Mouse (Mus musculus) heart, postnatal 25 days (tissue): ENCODE measurements at regions not wholly inside any gene's neighbourhood (a gene's known extent, or its start where the extent isn't known, plus 50 kb on each side); places are given as distances from the start of the nearest gene placed in this dataset.

ENCODE experiments used
- DNase-seq: peaks from one replicate; pipeline ENCODE4 v3.0.0; 2022; ENCODE audit warnings: low spot score
- intact Hi-C: fragments of 180-260 bp; cut with DNase I; formaldehyde crosslinking; loops from one replicate; pipeline ENCODE4 v1.15.1; 2025

DNA sequence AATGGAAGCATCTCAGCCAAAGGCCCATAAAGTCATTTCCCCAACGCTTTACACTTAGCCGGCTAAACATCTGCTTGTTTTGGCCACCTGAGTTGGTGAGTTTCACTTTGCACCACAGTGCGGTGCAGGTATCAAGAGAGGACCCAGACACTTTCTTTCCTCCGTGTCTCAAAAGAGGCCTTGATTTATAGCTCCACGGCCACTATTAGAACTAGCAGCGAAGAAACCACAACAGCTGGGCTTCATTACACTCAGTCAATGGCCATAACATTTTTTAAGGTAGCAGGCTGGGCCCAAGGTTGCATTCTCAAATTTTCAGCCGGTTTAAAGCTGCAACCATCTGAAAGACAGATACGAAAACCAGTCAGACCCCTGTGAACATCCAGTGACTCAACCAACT is 103.4 kb downstream of the Mreg start:
- intact Hi-C loops, result no loop called here
- DNase-seq, result no peak

DNA sequence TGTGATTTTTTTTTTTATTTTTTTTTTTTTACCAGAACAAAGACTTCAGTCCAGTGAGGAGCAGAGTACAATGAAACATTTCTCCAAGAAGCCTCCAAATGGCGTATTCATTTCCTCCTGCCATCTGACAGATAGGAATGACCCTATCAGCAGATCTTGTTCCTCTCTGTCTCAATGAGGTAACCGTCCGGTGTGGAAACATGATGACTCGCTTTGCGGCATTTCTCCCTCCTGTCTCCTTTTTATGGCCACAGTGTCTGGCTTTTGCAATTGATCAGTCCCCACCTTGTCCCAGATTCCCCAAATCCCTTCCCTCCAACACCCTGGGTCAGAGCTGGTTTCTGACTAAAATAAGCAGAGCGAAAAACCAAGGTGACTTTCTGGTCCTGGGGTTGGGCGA is 105.0 kb downstream of the Mreg start:
- DNase-seq, result no peak
- intact Hi-C loops, result no loop called here

DNA sequence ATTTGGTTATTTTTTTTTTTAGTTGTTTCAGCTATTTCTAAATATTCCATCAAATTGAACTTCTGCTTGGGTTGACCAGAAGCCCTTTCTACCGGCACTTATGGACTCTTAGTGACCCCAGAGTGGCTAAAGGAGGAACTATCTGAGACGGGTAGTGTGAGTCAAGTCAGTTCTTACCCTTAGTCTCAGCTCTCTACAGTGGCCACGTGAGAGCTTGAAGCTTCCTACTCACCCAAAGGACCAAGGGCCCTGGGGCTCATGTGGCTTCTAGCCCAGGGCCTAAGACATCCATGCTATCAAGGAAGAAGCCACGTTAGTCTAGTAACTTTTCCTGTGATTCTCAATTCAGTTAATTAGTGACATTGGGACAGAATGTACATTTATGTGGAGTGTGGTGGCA is 105.5 kb downstream of the Mreg start:
- no peak for DNase-seq
- intact Hi-C loops, result no loop called here

DNA sequence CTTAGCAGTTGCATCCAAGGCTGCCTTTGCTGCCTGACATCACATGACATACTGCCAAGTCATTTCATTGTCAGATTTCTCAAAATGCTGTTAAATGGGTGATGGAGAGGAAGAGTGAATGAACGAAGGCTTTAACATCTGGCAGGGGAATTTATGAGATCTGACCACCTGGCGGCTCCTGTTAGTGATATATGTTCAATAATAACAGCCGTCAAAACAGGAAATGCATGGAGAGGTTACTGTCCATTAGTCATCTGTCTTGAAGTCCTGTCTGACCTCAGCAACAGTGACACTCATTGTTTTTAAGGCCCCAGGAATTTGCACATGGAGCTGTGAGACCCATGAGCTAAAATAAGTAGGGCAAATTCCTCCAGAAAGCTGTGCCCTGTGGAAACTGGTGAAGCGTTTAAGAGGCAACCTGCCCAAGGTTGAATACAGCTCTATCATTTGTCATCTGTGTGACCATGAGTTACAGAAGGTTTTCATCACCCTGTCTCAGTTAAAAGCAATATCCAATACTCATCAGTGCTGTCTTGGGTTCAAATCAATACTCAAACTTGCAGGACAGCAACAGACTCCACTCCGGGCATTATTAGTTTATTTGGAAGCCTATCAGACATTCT is 106.6 kb downstream of the Mreg start:
- no peak for DNase-seq
- intact Hi-C loops, result no loop called here

DNA sequence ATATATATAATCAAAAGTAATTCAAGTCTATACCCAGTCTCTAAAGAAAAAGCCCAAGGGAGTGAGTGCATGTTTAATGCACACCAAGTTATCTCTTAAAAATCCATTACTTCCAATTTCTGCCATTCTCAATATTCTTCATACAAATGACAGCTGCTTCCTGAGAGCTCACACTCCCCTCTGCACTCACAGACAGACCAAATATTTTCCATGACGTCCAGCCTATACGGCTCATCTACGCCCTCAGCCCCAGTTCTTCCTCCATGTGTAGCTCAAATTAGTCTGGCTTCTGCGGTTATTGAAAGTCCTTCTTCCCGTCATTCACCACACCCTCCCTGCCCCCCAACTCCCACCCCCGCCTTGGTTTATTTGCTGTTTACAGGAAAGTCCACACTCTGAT is 108.1 kb downstream of the Mreg start:
- intact Hi-C loops, result no loop called here
- no peak for DNase-seq

DNA sequence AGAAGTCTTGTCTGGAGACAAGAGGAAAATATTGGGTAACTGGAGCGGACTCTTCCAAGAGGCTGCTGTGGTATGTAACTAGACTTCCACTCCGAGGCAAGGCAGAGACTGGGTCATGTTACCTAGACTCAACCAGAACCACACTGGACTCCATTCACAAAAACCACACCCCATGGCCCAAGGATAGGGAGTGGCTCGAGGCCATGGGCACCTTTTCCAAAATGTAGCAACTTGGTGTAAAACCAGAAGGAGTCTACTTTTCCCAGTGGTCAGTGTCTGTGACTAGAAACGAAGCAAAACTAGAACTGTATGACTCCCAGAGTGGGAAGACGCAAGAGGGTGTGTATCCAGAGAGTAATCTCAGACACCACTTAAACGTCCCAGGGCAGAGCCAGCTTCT is 108.7 kb downstream of the Mreg start:
- intact Hi-C loops, result no loop called here
- DNase-seq, result no peak

DNA sequence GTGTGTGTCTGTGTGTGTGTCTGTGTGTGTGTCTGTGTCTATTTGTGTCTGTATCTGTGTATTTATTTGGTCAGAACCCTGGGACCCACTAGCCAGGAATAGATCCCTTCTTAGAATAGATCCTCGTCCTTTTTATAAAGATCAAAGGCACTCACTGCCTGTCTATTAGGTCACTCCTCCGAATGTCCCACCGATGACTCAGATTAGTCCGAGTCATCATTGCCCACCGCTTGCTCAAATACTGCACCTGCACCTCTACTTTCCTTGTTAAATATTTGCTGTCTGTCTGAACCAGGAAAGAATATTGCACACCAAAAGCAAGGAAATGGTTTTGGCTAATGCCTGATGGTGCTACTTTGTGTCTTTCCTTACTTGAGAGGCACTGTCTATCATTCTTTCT is 112.7 kb downstream of the Mreg start:
- intact Hi-C loops, result no loop called here
- DNase-seq, result no peak

DNA sequence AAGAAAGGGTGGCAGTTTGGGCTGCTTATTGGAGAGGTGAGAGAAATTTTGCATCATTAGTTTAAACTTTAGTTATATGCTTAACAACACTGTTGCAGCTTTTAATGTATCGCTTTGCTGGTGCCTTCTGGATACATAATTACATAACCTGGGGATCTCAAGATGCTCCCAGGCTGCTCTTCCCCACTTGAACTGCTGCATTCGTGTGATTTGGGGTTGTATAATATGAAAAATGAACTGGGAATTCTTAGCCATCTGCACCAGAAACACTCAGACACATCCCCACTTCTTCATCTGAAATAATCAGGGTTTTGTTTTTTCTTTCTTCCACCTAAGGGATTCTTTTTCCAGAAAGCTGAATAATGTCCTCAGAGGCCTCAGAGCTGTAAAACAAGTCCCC is 120.8 kb downstream of the Mreg start:
- DNase-seq, result no peak
- intact Hi-C loops, result no loop called here

DNA sequence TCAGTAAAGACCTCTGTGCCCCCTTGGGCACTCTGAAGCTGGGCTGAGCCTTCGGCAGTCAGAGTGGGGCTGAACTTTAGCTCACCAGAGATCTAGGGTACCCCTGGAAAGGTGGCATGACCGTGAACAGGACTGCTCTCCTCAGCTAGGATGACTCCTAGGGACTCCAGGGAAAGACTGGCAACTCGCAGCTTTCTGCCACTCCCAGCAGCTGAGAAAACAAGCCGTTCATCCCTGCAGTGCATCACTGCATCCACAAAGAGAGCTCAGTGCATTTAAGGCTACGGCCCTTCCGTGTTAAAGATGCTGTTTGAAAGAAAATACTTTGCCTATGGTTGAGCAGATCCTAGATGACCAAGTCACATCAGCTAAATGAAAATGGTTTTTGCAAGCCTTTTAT is 126.4 kb downstream of the Mreg start:
- intact Hi-C loops, result no loop called here
- no peak for DNase-seq

DNA sequence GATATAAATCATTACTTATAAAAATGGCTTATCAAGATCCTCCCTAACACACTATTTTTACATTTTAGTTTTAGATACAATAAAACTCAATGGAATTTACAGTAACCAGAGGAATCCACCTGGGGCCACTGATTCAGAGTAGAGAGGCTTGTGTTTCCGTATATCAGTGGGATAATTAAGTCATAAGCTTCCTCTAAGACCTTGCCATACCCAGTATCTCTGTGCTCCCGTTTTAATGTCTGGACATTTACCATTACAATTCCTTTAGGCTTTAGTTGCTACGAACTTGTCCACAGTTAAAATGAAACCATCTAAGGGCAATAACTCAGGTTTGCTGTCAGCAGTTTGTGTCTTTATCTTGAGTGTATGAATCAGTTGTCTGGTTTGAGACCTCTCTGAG is 127.9 kb downstream of the Mreg start:
- no peak for DNase-seq
- intact Hi-C loops, result no loop called here

DNA sequence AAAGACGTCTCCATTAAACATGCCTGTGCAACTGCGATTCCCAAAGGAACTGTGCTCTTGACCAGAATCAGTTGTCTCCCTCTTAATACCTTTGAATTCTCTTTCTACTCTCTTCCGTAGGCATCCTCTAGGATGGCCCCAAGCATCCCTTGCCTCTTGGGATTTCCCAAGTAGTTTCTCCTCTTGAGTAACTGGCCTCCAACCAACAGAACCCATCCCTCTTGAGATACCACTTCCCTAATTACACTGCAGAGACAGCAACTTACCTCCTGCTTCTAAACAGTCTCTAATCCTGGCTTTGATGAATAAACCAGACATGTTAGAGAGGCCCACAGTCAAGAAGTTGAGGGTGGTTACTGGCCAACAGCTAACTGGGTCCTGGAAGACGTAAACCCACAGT is 129.7 kb downstream of the Mreg start:
- intact Hi-C loops, result no loop called here
- DNase-seq, result no peak

DNA sequence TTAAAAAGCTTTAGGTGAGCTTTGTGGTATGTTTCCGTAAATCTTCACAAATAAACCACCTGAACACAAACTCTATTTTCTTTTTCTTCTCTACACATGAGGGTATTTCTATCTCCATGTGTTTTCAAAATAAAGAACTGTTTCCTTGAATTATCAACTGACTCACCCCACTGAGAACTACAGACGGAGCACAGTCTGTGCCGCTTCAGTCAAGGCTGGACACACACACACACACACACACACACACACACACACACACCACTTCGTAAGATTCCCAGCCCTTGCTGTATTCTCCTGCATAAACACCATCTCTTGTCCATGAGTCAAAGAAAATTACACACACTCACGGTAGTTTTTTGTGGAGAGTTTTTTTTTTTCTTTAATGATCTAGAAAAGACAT is 130.3 kb downstream of the Mreg start:
- intact Hi-C loops, result no loop called here
- DNase-seq, result no peak

DNA sequence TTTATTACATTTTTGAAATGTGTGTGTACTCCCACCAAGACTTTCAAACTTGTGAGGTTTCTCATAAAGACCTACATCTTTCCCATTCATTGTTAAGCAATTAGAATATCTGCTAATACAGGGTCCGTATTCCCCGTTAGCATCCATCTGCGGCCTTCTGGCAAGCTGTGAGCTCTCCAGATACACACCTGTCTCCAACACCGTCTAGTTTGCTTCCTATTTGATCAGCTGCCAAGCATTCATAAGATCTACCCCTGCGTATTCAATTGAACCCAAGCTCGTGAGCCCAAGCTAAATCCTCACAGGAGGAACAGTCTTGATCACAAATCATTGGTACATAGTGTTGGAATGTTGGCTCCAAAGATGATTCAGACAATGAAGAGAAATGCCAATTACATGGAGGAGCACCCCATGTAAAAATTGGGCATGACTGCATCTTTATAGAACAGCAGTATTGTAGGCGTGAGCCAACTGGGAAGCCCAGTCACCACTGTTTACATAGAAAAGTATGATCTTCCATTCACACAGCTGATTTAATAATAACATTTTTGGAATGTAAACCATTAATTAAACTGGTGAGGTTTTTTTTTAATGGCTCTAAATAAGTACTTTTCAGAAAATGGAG is 133.1 kb downstream of the Mreg start:
- DNase-seq, result no peak
- intact Hi-C loops, result no loop called here

DNA sequence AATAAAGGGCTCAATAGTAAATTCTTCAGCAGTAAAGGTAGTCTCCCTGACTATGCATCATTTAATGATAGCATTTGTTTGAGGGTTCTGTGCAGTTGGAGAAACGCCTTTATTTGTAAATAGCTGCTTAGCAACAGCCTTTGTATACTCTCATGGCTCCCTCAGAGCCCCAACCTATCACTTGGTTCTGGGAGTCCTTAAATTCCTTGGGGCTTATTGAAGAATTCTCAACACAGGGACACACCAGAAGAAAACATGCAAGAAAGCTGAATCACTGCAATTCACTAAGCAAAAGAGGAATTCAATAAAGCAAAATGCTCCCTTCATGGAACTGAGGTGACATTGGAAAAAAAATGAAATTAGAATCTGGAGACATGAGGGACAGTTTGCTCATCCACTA is 135.8 kb downstream of the Mreg start:
- DNase-seq, result no peak
- intact Hi-C loops, result no loop called here

DNA sequence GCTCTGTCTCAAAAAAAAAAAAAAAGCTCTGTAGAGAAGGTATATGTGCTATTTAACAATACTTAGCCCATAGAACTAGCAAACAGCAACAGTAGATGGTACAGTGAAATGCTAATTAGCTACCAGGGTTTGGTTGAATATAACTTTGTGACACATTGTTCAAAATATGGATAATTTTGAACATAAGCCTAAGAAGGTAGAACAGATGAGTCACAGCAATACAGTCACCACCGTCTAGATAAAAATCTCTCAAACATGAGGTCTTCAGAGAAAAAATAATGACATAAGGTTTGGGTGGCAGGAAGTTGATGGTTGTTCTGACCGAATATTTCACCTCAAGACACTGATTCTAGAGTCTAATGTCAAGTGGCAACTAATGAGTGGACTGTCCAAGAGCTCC is 136.6 kb downstream of the Mreg start:
- no peak for DNase-seq
- intact Hi-C loops, result no loop called here

DNA sequence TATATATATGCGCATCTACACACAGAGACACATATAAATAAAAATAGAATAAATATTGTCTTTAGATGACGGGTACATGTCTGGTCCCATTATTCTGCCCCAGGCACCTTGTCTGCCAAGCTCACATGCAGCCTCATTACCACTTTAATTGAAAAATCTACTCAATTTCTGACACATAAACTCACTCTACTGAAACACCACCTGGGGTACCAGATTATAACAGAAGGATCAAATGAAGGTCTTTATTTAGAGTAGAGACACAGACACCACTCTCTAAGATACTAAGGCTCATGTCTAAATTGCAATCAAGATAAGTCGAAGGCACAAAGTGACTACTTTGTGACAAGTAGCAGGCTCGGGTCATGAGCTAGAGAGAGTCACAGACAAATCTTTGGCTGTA is 138.9 kb downstream of the Mreg start:
- no peak for DNase-seq
- intact Hi-C loops, result no loop called here

DNA sequence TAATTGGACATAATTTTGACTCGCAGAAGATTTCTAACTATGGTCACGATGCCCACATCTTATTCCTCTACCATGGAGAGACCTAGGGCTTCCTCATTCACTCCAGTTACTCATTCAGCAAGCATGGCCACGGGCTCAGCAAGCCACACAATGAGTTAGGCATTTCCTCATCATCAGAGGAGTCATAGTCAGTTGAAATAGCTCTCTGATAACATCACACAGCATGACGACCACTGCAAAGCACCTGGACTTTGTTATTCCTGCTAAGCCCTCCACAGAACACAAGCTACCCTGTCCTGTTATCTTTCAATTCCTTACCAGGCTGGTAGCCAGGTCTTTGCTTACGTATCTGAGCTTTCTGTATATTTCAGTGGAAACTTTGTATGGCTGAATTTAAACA is 141.6 kb downstream of the Mreg start:
- intact Hi-C loops, result no loop called here

DNA sequence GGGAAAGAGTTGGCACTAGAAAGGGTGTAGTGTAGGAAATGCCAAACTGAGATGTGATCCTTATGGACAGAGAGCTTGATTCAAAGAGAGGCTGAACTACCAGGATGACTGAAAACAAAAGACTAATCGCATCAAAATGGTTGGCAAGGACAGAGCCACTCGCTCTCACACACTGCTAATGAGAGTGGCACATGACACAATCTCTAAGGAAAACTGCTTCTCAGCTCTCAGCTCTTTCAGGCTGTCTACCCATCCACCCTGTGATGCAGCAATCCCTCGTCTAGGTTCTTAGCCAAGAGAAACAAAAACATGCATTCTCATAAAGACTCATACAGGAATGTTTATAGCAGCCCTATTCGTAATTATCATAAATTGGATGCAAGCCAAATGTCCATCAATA is 143.1 kb downstream of the Mreg start:
- intact Hi-C loops, result no loop called here
- no peak for DNase-seq

More for the DNA sequence above, 141.6 kb downstream of the Mreg start:
- DNase-seq, result no peak

DNA sequence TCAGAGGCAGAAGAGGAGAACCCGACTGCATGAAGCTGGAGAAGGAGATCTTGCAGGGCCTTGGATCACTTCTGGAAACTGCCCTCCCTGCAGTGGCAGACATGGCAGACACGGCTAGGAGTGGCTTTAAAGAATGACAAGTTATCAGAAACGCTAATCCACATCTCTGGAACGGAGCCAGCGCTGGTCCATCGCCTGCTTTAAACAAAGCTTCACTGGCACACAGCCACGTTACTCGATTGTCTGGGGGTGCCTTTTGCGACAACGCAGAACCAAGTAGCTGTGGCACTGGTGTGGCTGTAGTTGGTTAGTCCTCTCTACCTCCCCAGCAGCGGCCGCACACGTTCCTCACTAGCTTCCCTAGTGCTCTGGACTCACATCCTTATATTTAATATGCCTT is 147.0 kb downstream of the Mreg start:
- no peak for DNase-seq
- intact Hi-C loops, result no loop called here

DNA sequence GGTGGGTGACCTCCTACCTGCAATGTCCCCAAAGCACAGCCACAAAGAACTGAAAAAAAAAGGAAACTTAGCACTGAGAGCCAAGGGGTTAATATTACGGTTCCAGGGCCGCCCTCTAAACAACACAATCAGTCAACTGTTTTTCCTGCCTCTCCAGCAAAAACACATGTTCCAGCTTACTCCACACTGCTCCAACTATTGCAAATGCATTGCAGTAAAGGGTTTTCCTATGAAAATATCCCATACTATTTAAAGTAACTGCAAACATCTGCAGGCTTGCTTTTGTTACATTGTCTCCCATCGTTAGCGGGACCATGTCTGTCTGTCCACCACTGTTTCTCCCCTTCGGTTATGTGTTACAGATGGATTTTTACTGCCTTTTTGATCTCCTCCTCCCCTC is 151.7 kb downstream of the Mreg start:
- DNase-seq, result no peak
- intact Hi-C loops, result no loop called here

DNA sequence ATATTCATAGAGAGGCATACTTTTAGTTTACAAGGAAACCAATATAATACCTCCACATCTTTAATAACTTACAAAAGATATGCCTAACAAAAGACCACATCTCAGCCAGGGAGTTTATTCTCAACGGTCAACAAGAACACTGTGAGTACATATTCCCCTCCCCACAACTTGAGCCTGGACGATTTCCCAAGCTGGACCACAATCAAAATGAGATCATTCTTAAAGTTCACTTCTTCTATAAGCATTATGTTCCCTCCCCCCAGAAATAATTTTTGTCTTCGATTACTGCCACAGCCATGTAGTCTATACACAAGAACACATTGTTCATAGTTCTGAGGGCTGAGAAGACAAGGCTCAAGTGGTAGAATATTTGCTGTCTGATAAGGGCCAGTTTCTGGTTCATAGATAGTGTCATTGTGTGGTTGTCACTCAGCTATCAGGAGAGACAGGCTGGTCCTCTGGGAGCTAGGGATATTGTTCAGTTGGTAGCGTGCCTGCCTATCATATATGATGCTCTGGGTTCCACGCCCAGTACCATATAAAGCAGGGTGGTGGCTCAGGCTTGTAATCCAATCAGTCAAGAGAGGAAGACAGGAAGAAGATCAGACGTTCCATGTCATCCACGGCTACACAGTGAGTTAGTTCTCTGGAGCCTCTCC is 153.9 kb downstream of the Mreg start:
- intact Hi-C loops, result no loop called here

DNA sequence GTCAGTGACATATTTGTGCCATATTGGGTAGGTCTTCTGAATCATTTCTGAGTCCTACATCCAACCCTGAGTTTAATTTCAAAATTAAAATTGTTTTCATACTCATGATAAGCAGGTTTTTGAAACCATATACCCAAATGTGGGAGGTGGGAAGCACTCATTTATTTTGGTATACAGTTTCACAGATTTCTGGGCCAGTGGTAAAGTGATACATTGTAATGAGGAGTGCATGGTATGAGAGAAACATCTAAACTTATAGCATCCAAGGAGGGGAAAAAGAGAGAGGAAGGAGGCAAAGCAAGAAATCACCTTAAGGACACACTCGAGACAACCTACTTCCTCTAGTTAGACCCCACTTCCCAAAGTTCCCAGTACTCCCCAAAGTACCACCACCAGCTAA is 157.6 kb downstream of the Mreg start:
- DNase-seq, result no peak
- intact Hi-C loops, result no loop called here

More for the DNA sequence above, 153.9 kb downstream of the Mreg start:
- no peak for DNase-seq
